Mouse (Mus musculus) left cerebral cortex, postnatal 4 days (tissue): ENCODE data around the gene Alg11. TPM values are rescaled to one million over a fixed set of nuclear protein-coding genes. Genes with fewer than 3 reads are reported as not detected.

Experiments used
- DNase-seq: peaks from one replicate; pipeline ENCODE4 v3.0.0-alpha.2; 2022
- intact Hi-C: fragments of 180-260 bp; cut with DNase I; formaldehyde crosslinking; loops from one replicate; pipeline ENCODE4 v1.15.1; 2025
- total RNA-seq, 2 experiments: library from RNA; stranded (reverse); gene quantifications; 2 replicates each; pipeline ENCODE4 v1.2.3; 2021

Gene Alg11
- total RNA-seq: 10 to 100 TPM; 25.4 to 29.7 TPM

GRCm38 (mm10) chr8:22060446-22060889 is at the start of gene Alg11:
Alg11 (plus strand) TSS chr8:22060721.
- intact Hi-C loops: no loop called here
- DNase-seq: peak; percentile 99

GRCm38 (mm10) chr8:22013034-22013707 is 47.4 kb upstream of the Alg11 start:
- intact Hi-C loops: loop anchor here (10.0 kb wide), 1 partner anchor 152 kb away; the partner anchor contains the start of gene Nek3
- no peak for DNase-seq

GRCm38 (mm10) chr8:22017731-22018130 is 42.8 kb upstream of the Alg11 start:
- DNase-seq: no peak
- intact Hi-C loops: loop anchor here (10.0 kb wide), 1 partner anchor 147 kb away; the partner anchor contains the start of gene Nek3

GRCm38 (mm10) chr8:22019498-22019897 is 41.0 kb upstream of the Alg11 start:
- intact Hi-C loops: loop anchor here (10.0 kb wide), 1 partner anchor 145 kb away; the partner anchor contains the start of gene Nek3
- no peak for DNase-seq

DNA sequence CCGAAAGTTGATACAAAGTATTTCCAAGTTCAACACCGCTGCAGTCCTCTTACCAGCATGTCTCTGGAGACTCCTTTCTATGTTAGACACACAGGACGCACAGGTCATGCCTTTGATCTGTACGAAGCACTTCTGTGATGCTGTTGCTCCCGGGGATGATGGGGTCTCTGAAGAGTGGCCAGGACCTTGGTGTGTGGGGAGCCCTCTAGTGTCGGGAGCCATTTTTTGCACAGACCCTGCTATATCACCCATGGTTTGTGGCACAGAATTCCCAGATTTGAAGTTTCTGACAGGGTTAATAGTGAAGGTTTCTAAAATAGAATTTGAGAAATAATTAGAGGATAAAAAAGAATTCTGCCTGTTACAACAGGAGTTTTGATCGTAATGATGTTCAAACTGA is 38.3 kb upstream of the Alg11 start:
- intact Hi-C loops: no loop called here
- no peak for DNase-seq

DNA sequence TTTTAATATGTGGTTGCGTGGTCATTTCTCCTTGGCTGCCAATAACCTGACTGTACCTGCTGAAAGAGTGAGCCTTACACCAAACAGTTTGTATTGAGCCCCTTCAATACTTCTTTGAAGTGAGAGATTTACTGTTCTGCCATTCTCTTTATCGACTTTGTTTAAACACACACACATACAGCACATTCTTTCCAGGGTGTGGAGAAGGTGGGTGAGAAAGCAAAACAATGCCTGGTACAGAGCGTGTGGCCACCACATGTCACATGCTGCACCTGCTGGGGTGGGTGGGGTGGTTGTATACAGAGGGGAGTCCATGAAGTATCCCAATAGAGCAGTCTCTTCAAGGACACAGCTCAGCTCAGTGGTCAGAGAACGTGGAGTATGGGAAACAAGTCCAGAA is 35.3 kb upstream of the Alg11 start:
- DNase-seq: no peak
- intact Hi-C loops: no loop called here

DNA sequence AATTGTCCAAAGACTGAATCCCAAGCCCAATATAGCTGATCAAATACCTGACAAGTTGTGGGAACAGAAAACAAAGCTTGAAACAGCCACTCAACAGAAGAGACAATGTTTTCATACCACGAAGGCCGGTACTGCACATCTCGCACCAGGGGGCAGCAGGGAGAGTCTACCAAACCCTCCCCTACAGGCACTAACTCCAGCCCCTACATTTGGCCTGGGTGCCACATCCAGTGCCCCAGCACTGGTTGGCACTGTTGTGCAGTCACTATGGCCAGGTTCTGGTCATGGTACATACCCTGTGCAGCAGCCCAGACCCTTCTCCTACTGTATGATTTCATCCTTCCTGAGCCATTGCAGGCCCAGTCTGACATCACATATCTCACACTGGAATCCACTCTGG is 31.5 kb upstream of the Alg11 start:
- intact Hi-C loops: no loop called here
- DNase-seq: no peak

- DNase-seq: no peak
- intact Hi-C loops: no loop called here
These were observed 29.5 kb upstream of the Alg11 start for GRCm38 (mm10) chr8:22030990-22031389.

DNA sequence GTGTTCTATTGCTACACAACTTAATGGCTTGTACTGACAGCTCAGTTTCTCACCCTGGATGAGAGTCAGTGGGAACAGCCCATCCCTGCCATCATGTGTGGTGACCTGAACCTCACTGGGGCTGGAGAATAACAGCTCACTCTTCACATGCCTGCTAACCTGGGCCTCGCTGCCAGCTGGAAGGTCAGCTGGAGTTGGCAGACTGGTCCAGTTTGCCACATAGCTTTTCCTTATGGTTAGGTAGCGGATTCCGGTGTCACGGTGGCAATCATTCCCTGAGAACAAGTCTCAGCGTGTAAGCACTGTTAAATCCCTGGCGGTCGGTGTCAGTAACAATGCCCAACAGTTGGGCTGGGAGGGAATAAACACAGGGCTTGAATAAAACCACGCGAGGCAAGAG is 24.4 kb upstream of the Alg11 start:
- DNase-seq: no peak
- intact Hi-C loops: no loop called here

DNA sequence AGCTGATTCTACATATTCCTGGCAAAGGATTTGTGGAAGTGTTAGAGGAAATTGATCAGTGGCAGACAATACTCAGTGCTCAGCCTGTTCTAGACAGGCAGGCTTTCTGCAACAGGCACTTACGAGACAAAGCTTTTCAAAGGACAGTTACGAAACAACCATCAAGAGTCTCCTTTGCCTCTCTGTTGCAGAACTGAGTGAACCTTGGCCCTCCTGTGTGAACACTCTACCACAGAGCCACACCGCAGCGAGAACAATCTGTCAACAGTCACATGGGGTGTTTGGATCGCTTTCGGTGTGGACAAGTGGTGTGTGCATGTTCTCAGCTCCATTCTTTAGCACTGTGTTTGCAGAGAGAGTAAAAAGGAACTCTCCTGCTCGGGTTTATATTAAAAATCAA is 23.5 kb upstream of the Alg11 start:
- DNase-seq: no peak
- intact Hi-C loops: no loop called here

- intact Hi-C loops: no loop called here
These were observed 20.9 kb upstream of the Alg11 start for GRCm38 (mm10) chr8:22039468-22040152.

DNA sequence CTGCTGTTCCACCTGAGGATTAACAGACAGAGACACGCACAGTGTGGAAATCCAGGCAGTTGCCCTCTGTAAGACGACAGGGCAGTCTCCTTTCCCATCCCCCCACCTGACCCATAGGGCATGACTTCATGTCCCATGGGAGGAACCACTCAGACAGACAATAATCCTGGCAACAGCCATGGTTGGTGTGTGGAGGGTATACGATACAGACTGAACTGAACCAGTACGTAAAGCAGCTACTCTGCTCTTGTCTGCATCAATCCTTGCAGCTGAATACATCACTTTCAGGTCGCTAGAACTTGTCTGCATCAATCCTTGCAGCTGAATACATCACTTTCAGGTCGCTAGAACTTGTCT is 20.4 kb upstream of the Alg11 start:
- no peak for DNase-seq
- intact Hi-C loops: no loop called here

More at GRCm38 (mm10) chr8:22039468-22040152, 20.9 kb upstream of the Alg11 start:
- no peak for DNase-seq

DNA sequence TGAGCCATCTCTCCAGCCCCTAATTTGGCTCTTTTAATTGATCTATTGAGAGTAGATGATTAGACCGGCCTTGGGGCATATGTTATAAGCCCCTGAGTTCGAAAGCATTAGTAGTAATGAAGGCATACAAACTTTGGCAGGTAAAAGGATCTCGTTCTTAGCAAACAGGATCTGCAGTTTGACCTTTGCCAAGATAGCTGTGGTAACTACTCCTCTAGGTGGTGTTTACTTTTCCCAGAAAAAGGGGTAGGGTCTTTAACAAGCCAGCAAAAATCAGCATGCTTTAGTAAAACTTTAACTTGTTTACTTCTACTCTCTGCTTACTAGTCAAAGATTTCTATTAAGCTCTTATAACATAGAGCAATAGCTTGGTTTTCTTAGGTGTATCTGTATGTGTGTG is 18.0 kb upstream of the Alg11 start:
- no peak for DNase-seq
- intact Hi-C loops: no loop called here

DNA sequence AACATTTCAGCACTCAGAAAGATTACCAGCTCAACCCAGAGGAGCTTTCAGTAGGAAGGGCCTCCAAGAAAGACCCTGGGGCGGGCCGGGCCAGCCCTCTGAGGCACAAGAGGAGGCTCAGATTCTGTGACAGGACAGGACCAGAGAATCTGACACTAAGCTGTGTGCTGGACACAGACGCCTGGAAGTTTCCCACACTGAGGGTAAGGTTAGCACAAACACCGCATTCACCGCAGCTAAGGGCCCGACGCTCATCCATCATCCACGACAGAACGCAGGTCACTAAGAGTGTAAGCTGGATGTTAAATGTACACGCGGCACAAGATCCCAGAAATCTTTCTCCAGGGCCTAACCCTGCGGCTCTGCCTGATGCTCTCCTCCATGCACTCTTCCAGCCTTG is 16.8 kb upstream of the Alg11 start:
- intact Hi-C loops: no loop called here

DNA sequence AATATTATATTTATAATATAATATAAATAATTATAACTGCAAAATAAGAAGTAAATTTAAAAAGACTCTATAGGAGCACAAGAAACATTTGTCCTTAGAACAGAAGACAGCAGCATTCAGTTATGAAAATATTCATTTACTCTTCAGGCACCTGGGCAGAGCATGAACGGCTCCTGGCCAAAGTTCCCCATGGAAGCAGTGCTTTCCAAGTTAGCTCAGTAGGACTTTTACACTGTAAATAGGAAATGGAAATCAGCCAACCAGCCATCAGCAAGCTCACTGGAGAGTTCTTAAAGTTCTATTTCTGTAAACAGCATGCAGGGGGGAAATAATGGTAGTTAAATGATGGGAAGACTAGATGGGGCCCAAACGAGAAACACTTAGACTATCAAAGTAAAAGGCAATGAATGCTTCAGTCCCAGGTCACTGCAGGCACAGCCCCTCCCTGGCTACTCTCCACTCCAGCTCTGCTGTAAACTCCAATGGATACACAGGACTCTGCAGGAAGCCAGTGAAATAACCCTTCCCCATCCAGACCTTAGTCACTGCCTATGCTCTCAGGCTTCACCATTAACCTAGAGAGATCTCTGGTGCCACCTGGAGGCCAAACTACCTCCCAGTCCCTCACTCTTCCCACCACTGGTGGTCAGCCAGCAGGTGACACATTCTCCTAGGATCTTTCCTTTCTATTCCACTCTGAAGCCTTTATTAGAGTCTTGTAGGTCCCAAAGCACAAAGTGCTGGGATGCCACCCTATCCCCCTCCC is 12.6 kb upstream of the Alg11 start:
- intact Hi-C loops: no loop called here

More for the DNA sequence above, 16.8 kb upstream of the Alg11 start:
- DNase-seq: no peak

DNA sequence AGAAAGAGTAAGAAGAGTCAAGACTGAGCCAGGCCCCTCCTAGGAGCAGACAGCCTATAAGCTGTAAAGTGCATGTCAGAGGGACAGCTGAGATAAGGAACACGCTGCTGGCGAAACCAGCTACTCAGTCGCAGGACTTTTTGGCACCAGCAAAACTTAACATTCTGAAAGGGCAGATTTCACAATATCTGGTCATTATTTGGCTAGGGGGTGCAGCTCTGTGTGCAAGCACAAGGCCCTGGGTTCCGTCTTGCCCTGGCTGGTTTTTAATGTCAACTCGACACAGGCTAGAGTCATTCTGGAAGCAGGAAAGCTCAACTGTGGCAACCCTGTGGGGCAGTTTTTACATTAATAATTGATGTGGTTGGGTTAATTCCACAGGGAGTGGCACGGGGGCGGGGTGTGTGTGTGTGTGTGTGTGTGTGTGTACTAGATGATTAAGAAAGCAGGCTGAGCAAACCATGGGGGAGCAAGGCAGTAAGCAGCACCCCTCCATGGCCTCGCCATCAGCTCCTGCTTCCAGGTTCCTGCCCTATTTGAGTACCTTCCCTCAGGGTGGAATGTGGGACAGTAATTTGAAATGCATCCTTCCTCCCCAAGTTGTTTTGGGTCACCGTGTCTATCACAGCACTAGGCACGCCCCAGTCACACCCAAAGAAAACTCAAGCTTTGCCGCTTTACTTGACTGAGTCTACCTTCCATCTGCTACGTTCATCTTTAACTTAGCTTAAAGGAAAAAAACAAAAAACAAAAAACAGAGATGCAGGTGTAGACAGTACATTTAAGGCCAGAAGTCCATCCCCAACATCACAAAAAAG is 5.6 kb upstream of the Alg11 start:
- intact Hi-C loops: loop anchor here (10.0 kb wide), 1 partner anchor 50 kb away; no protein-coding TSS in a partner anchor
- no peak for DNase-seq

More for the DNA sequence above, 12.6 kb upstream of the Alg11 start:
- peak; percentile 57 for DNase-seq

- no peak for DNase-seq
- intact Hi-C loops: loop anchor here (10.0 kb wide), 1 partner anchor 51 kb away; no protein-coding TSS in a partner anchor
These were observed 5.0 kb upstream of the Alg11 start for GRCm38 (mm10) chr8:22055492-22055877.

DNA sequence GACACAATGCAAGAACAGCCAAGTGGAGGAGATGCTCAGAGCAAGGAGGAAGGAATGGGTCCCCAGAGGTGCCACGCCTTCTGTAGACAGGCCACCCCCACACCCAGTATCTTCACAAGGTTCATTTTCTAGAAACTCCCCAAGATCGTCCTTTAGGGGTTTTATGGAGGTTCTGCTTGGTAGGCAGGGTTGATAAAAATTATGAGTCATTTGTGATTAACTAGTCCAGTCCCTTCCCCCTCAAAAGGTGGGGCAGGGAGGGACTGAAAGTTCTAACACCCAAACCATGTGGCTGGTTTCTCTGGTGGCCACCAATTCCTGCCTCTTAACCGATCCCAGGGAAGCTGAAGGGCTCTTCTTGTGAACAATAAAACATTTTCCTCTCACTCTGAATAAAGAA is 3.7 kb upstream of the Alg11 start:
- intact Hi-C loops: loop anchor here (10.0 kb wide), 1 partner anchor 52 kb away; no protein-coding TSS in a partner anchor
- no peak for DNase-seq

DNA sequence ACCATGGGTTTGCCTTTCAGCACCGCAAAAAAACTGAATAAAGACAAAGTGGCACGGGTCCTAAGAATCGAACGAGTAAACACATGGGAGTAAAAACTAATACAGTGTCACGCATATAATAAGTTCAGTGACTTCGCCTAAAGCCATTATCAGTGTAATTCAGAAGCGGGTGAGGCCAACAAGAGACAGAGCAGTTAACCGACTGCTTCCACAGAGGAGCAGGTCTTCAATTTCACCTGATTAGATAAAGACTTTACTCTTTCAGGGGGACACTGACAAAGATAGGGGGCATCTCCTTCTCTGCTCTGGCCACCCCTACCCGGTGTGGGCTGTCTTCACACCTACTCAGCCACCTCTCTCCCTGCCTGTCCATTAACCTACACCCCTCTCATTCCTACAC is 2.2 kb upstream of the Alg11 start:
- DNase-seq: no peak
- intact Hi-C loops: loop anchor here (10.0 kb wide), 1 partner anchor 54 kb away; no protein-coding TSS in a partner anchor

- DNase-seq: no peak
- intact Hi-C loops: loop anchor here (10.0 kb wide), 1 partner anchor 54 kb away; no protein-coding TSS in a partner anchor
These were observed 1.3 kb upstream of the Alg11 start for GRCm38 (mm10) chr8:22059153-22059738.
